Mouse (Mus musculus): Measurements from ENCODE around the gene Ormdl2.

DNA sequence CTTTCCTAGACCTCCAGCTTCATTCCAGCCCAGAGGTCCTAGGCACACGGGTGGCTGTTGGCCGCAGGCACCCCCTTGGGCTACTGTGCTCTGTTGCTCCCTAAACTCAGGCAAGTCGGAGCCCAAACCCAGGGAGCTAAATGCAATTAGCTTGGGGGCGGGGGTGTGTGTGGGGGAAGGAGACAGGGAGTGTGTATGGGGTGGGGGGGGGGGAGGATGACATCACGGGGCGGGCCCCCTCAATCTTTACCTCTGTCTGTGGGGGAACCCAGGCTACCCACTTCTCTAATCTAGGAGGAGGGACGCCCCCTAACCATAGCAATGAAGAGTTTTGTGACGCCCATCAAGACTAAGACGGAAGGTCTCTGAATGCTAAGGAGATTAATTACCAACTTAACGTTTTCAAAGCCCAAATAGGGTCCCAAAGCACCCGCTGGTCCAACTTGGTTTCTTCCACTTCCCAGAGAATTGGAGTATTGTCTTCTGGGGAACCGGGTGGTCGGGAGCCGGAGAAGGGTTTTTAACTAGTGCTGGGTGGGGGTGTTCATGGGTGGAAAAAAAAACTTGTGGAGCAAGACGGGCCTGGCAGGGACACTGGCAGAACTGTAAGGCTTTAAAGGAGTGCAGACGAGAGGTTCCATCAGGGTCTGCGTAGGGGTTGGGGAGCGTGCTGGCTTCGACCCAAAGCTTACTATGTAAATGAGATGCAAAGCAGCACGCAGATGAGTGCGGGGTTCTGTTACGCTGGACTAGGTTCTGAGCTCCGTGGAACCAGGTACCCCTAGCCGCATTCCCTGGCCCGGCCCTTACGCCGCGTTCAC lies 17.0 kb downstream of the Ormdl2 start, which contains the start of gene Tmem198b:
- TF ChIP-seq CTCF (IDR thresholded peaks at IDR 0.05; ENCODE audit: insufficient read depth, low read depth, low read length) (no peak), POLR2A (IDR thresholded peaks at IDR 0.05; ENCODE audit: insufficient read depth, low read depth, low read length) (no peak; the same call in none of the 2 replicates)
